Mouse (Mus musculus): Measurements from ENCODE around the gene Ubr2. TPM values are rescaled to one million over a fixed set of nuclear protein-coding genes. Genes with fewer than 3 reads are reported as not detected.

Gene Ubr2
- polyA plus RNA-seq, 1 experiment from 2014 or later, result 11.9 TPM

DNA sequence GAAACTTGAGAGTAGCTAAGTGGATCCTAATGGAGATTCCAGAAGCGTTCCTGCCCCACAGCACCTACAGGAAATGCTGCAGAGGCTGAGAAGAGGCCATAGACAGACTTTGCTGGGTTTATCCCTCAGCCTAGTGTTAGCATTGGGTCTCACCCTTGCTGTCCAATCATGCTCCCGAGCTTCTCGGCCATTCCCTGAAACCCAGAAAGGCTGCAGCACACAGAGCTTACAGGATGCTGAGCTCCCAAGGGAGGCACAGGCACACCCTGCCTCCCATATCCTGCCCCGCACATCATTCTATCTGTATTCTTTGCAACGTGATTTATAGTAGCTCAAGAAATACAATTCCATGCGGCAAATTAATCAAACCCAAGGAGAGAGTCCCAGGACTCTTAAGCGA, 13.9 kb downstream of the Ubr2 start:
- peaks cover 33% of the 10 kb centered on the region for H3K36me3 ChIP-seq (ENCODE audit: insufficient read depth, low read length)

DNA sequence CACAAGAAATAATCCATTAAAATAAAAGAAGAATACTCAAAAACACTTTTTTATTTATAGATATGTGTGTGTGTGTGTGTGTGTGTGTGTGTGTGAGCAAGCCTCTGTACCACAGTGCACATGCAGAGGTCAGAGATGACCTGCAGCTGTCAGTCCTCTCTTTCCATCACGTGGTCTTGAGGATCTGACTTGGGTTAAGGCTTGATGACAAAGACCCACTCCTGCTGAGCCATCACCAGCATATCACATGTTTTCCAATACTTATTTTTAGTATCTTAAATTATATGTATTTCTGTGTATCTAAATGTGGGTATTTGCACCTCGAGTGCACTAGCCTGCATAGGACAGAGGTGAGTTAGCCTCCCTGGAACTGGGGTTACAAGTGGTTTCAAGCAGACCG, 14.7 kb downstream of the Ubr2 start:
- DNase-seq (ENCODE audit: low spot score), result no peak

More for the DNA sequence above, 13.9 kb downstream of the Ubr2 start:
- 17% methylated on average over 7 of the region's 7 CpGs for WGBS
- Histone ChIP-seq H3K9me3 (replicated peaks; ENCODE audit: low read length) (no peaks in the 10 kb centered on the region), H3K4me3 (replicated peaks; ENCODE audit: low read depth, low read length) (no peak overlapping the region), H3K27ac (peak overlapping the region; percentile 20; the same call in 1 of the 2 replicates), H3K4me1 (replicated peaks; ENCODE audit: insufficient read depth, low read length) (peaks cover 3% of the 10 kb centered on the region; the same call in 1 of the 2 replicates), H3K27me3 (ENCODE audit: insufficient read depth, low read length) (no peaks in the 10 kb centered on the region), H3K9ac (ENCODE audit: low read depth, low read length) (no peak overlapping the region), H3K4me2 (ENCODE audit: low read length) (no peak overlapping the region)
- DNase-seq (ENCODE audit: low spot score) (peak; percentile 54), ATAC-seq (replicated peaks; ENCODE audit: low FRiP score, low read depth) (no peak)
- no peak for TF ChIP-seq CTCF (IDR thresholded peaks at IDR 0.05; ENCODE audit: low read depth)

DNA sequence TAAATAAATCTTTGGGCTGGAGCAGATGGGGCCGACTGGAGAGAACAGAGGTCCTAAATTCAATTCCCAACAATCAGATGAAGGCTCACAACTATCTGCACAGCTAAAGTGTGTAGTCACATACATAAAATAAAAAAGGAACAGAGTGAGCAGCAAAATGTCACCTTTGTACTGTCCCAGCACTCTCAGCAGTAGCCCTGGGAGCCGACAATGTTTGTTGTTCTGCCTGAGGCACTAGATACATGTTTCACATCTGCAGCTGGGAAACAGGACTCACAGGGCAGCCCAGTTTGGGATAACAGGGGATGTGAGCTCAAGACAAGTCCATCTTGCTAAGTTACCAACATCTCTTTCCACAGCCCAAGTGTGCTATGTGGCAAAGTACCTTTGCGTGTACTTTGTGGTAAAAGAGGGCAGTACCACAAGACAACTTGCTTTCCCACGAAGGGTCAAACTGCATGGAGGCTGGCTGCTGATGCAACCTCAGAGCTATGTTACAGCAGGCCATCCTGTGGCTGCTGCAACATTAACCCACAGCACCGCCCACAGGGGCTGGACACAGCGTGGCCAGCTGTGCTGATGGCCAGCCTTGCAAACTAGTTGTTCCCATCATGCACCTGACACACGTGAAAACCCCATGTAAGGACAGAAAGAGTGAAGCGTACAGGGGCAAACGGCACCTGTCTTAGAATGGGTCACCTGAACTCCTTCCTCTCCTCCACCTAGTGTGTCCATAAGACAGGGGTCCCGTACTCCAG, 15.5 kb downstream of the Ubr2 start:
- 57% methylated on average over 10 of the region's 10 CpGs for WGBS
- H3K9me3 ChIP-seq (replicated peaks; ENCODE audit: low read length), result no peaks in the 10 kb centered on the region
- DNase-seq (ENCODE audit: low spot score) (peak; percentile 56), ATAC-seq (replicated peaks; ENCODE audit: low FRiP score, low read depth) (peak; percentile 91)
- H3K27ac ChIP-seq, result 0 out of 2 replicates have a peak overlapping the region, but pooled peaks have one; percentile 31
- H3K36me3 ChIP-seq (ENCODE audit: insufficient read depth, low read length), result peaks cover 37% of the 10 kb centered on the region
- H3K4me2 ChIP-seq (ENCODE audit: low read length), result no peak overlapping the region
- H3K27me3 ChIP-seq (ENCODE audit: insufficient read depth, low read length), result no peaks in the 10 kb centered on the region
- no peak overlapping the region for H3K4me3 ChIP-seq (replicated peaks; ENCODE audit: low read depth, low read length)
- no peak overlapping the region for H3K9ac ChIP-seq (ENCODE audit: low read depth, low read length)
- TF ChIP-seq CTCF (IDR thresholded peaks at IDR 0.05; ENCODE audit: low read depth), result no peak
- H3K4me1 ChIP-seq (replicated peaks; ENCODE audit: insufficient read depth, low read length), result peaks cover 3% of the 10 kb centered on the region; the same call in 1 of the 2 replicates

More for the DNA sequence above, 14.7 kb downstream of the Ubr2 start:
- Histone ChIP-seq H3K9me3 (replicated peaks; ENCODE audit: low read length) (no peaks in the 10 kb centered on the region), H3K4me3 (replicated peaks; ENCODE audit: low read depth, low read length) (no peak overlapping the region), H3K9ac (ENCODE audit: low read depth, low read length) (no peak overlapping the region), H3K27me3 (ENCODE audit: insufficient read depth, low read length) (no peaks in the 10 kb centered on the region), H3K4me2 (ENCODE audit: low read length) (no peak overlapping the region), H3K4me1 (replicated peaks; ENCODE audit: insufficient read depth, low read length) (peaks cover 3% of the 10 kb centered on the region; the same call in 1 of the 2 replicates), H3K36me3 (ENCODE audit: insufficient read depth, low read length) (peaks cover 36% of the 10 kb centered on the region), H3K27ac (0 out of 2 replicates have a peak overlapping the region, but pooled peaks have one; percentile 20)
- no peak for TF ChIP-seq CTCF (IDR thresholded peaks at IDR 0.05; ENCODE audit: low read depth)
- WGBS, result 31% methylated on average over 3 of the region's 3 CpGs
- no peak for ATAC-seq (replicated peaks; ENCODE audit: low FRiP score, low read depth)

DNA sequence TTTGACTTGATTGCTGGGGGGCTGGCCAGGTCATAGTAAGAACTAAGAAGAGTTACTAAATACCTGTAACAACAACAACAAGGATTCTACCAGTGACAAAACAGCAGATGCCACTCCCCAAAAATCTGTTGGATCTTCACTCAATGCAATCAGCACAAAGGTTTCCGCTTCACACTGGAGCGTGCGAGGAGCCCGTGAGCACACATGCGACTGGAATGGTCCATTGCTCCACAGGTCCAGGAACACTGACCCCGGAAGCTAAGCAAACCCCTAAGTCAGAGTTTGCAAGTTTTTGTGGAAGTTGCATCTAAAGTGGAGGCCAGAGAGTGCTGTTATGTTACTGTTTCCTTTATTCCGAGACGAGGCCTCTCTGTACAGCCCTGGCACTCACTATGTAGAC, 16.7 kb downstream of the Ubr2 start:
- no peak overlapping the region for H3K4me2 ChIP-seq (ENCODE audit: low read length)
- TF ChIP-seq CTCF (IDR thresholded peaks at IDR 0.05; ENCODE audit: low read depth), result no peak
- 89% methylated on average over 8 of the region's 8 CpGs for WGBS
- no peaks in the 10 kb centered on the region for H3K9me3 ChIP-seq (replicated peaks; ENCODE audit: low read length)
- ATAC-seq (replicated peaks; ENCODE audit: low FRiP score, low read depth), result no peak
- no peak overlapping the region for H3K9ac ChIP-seq (ENCODE audit: low read depth, low read length)
- no peak for DNase-seq (ENCODE audit: low spot score)
- H3K27me3 ChIP-seq (ENCODE audit: insufficient read depth, low read length), result no peaks in the 10 kb centered on the region
- H3K4me3 ChIP-seq (replicated peaks; ENCODE audit: low read depth, low read length), result no peak overlapping the region
- peaks cover 32% of the 10 kb centered on the region; the same call in 1 of the 2 replicates for H3K36me3 ChIP-seq (ENCODE audit: insufficient read depth, low read length)
- peaks cover 3% of the 10 kb centered on the region; the same call in 1 of the 2 replicates for H3K4me1 ChIP-seq (replicated peaks; ENCODE audit: insufficient read depth, low read length)
- no peak overlapping the region for H3K27ac ChIP-seq

DNA sequence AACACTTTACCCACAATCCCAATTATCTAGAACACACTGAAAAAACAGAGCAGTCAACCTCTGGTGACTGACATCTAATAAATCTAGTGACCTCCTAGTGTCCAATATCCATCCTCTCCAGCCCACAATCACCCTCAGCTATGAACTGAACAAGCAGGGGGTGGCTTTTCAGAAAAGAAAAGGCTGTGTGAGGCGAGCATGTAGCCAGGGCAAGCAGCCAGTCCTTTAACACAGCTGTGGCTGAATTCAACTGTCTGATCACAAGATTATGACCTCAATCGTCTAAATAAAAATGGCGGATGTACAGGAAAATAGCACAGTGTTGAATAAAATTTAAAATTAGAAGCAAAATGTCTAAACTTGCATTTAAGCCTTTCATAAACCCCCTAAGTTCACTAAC, 22.7 kb downstream of the Ubr2 start:
- H3K36me3 ChIP-seq (ENCODE audit: insufficient read depth, low read length), result peaks cover 69% of the 10 kb centered on the region; the same call in 1 of the 2 replicates

DNA sequence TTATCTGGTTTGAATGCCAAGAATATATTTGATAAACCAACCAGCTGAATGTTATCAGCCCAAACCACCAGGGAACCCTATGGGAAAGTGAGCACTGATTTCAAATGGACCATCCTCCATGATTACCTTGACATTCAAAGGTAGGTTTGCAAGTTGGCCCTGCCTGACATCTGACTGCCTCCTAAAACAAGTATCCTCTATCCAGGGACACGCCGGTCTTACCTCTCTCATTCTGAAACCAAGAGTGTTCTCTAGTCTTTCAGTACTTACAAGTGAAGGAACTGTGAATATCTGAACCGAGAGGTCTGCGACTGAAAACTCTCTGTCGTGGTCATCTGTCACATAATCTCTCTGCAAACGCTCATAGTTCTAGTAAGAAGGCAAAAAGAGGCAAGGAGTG, 30.3 kb downstream of the Ubr2 start:
- 96% methylated on average over 6 of the region's 6 CpGs for WGBS
- Histone ChIP-seq H3K27me3 (ENCODE audit: insufficient read depth, low read length) (no peaks in the 10 kb centered on the region), H3K4me1 (replicated peaks; ENCODE audit: insufficient read depth, low read length) (no peaks in the 10 kb centered on the region), H3K4me3 (replicated peaks; ENCODE audit: low read depth, low read length) (no peak overlapping the region), H3K4me2 (ENCODE audit: low read length) (no peak overlapping the region), H3K36me3 (ENCODE audit: insufficient read depth, low read length) (peaks cover 80% of the 10 kb centered on the region), H3K27ac (no peak overlapping the region), H3K9me3 (replicated peaks; ENCODE audit: low read length) (no peaks in the 10 kb centered on the region), H3K9ac (ENCODE audit: low read depth, low read length) (no peak overlapping the region)
- no peak for ATAC-seq (replicated peaks; ENCODE audit: low FRiP score, low read depth)
- no peak for DNase-seq (ENCODE audit: low spot score)
- no peak for TF ChIP-seq CTCF (IDR thresholded peaks at IDR 0.05; ENCODE audit: low read depth)

More for the DNA sequence above, 22.7 kb downstream of the Ubr2 start:
- Histone ChIP-seq H3K4me1 (replicated peaks; ENCODE audit: insufficient read depth, low read length) (no peaks in the 10 kb centered on the region), H3K4me2 (ENCODE audit: low read length) (no peak overlapping the region), H3K4me3 (replicated peaks; ENCODE audit: low read depth, low read length) (no peak overlapping the region), H3K27ac (no peak overlapping the region), H3K9ac (ENCODE audit: low read depth, low read length) (no peak overlapping the region), H3K27me3 (ENCODE audit: insufficient read depth, low read length) (no peaks in the 10 kb centered on the region), H3K9me3 (replicated peaks; ENCODE audit: low read length) (no peaks in the 10 kb centered on the region)
- no peak for TF ChIP-seq CTCF (IDR thresholded peaks at IDR 0.05; ENCODE audit: low read depth)
- WGBS, result 77% methylated on average over 3 of the region's 3 CpGs
- DNase-seq (ENCODE audit: low spot score) (no peak), ATAC-seq (replicated peaks; ENCODE audit: low FRiP score, low read depth) (no peak)

Measured in kidney, postnatal 0 days (tissue).